Mouse (Mus musculus) CH12.LX (cell line): Measurements from ENCODE around the gene Hist1h2bm. TPM values are rescaled to one million over a fixed set of nuclear protein-coding genes. Genes with fewer than 3 reads are reported as not detected.
"Not testable (repeated sequence)": the region's sequence is repeated elsewhere in the genome, so short reads cannot be mapped to it uniquely, and the experiment has no call there.

Experiments used
- DNase-seq: peaks from one replicate; pipeline ENCODE4 v3.0.0-alpha.2; 2013; ENCODE audit errors: extremely low read depth
- H3K27ac ChIP-seq: 2 replicates; pipeline ENCODE4 v1.5.1; 2012; ENCODE audit warnings: low read depth, mild to moderate bottlenecking, control low read depth, moderate library complexity; ENCODE audit not compliant: insufficient read depth
- H3K27me3 ChIP-seq: replicated peaks from 2 replicates; pipeline ENCODE3; 2012; ENCODE audit warnings: inconsistent platforms
- H3K36me3 ChIP-seq, 2 experiments: replicated peaks in 1 of 2; 2 replicates each; pipeline versions ENCODE3 to v1.6.1; 2012; ENCODE audit warnings: inconsistent platforms in 1 of 2, low read length in 1 of 2, mild to moderate bottlenecking in 1 of 2, mixed read lengths in 1 of 2, moderate library complexity in 1 of 2; ENCODE audit not compliant: control insufficient read depth in 1 of 2, insufficient read depth in 1 of 2
- H3K4me1 ChIP-seq, 2 experiments: 2 replicates each; pipeline ENCODE4 v1.6.1; 2012; ENCODE audit warnings: inconsistent platforms in 1 of 2, moderate library complexity in 1 of 2; ENCODE audit not compliant: insufficient read depth in 2 of 2, control insufficient read depth in 1 of 2
- H3K4me2 ChIP-seq: 2 replicates; pipeline ENCODE4 v1.6.1; 2012; ENCODE audit warnings: low read depth, mild to moderate bottlenecking, control low read depth; ENCODE audit not compliant: poor library complexity, insufficient read depth, severe bottlenecking
- H3K4me3 ChIP-seq, 3 experiments: fragments of 150-350 bp in 1 of 3; sonication (generic) in 1 of 3; replicated peaks in 1 of 3; 2 replicates each; pipeline versions ENCODE3 to v1.5.1; 2011 to 2012; ENCODE audit warnings: low read depth in 2 of 3, low read length in 2 of 3, mild to moderate bottlenecking in 2 of 3, moderate library complexity in 2 of 3, control low read depth in 1 of 3, improper control_type of control experiment in 1 of 3, inconsistent platforms in 1 of 3, mixed read lengths in 1 of 3; ENCODE audit not compliant: poor library complexity in 1 of 3
- H3K79me2 ChIP-seq: replicated peaks from 2 replicates; pipeline ENCODE4 v1.6.1; 2012; ENCODE audit warnings: mild to moderate bottlenecking, moderate library complexity; ENCODE audit not compliant: control insufficient read depth, poor library complexity, insufficient read depth, severe bottlenecking; ENCODE audit errors: extremely low read depth
- H3K9ac ChIP-seq: 2 replicates; pipeline ENCODE4 v1.6.1; 2012; ENCODE audit warnings: low read depth, mild to moderate bottlenecking, control low read depth, moderate library complexity; ENCODE audit not compliant: insufficient read depth
- H3K9me3 ChIP-seq: replicated peaks from 2 replicates; pipeline ENCODE3; 2012; ENCODE audit warnings: low read length, inconsistent platforms, mixed read lengths
- CHD1 ChIP-seq: IDR thresholded peaks from 2 replicates; pipeline ENCODE4 v1.6.1; 2012; ENCODE audit warnings: low read depth, low read length, improper control_type of control experiment, inconsistent platforms
- CHD2 ChIP-seq: IDR thresholded peaks from 2 replicates; pipeline ENCODE4 v1.6.1; 2011; ENCODE audit warnings: low read length, improper control_type of control experiment
- E2F4 ChIP-seq: IDR thresholded peaks from 2 replicates; pipeline ENCODE4 v1.6.1; 2011; ENCODE audit warnings: low read depth, low read length, improper control_type of control experiment; ENCODE audit not compliant: insufficient replicate concordance
- HCFC1 ChIP-seq: IDR thresholded peaks from 2 replicates; pipeline ENCODE4 v1.6.1; 2012; ENCODE audit warnings: low read depth, mild to moderate bottlenecking, inconsistent platforms, low read length, improper control_type of control experiment
- JUND ChIP-seq: conservative IDR thresholded peaks from 2 replicates; pipeline ENCODE4 v1.6.1; 2011; ENCODE audit warnings: low read depth, low read length, improper control_type of control experiment
- MEF2A ChIP-seq: IDR thresholded peaks from 2 replicates; pipeline ENCODE4 v1.6.1; 2014; ENCODE audit warnings: low read depth, mild to moderate bottlenecking, inconsistent platforms, low read length, improper control_type of control experiment, borderline replicate concordance
- MXI1 ChIP-seq: IDR thresholded peaks from 2 replicates; pipeline ENCODE4 v1.6.1; 2011; ENCODE audit warnings: mild to moderate bottlenecking, low read depth, low read length, improper control_type of control experiment
- MYC ChIP-seq: IDR thresholded peaks from 2 replicates; pipeline ENCODE4 v1.6.1; 2011; ENCODE audit warnings: low read depth, mild to moderate bottlenecking, improper control_type of control experiment, low read length
- NELFE ChIP-seq: IDR thresholded peaks from 2 replicates; pipeline ENCODE4 v1.6.1; 2011; ENCODE audit warnings: low read depth, low read length, improper control_type of control experiment
- NRF1 ChIP-seq: IDR thresholded peaks from 2 replicates; pipeline ENCODE4 v1.6.1; 2014; ENCODE audit warnings: low read depth, mild to moderate bottlenecking, inconsistent platforms, low read length, improper control_type of control experiment, moderate library complexity
- POLR2A ChIP-seq: IDR thresholded peaks from 2 replicates; pipeline ENCODE4 v1.6.1; 2011; ENCODE audit warnings: low read depth, mild to moderate bottlenecking, improper control_type of control experiment, low read length
- POLR2AphosphoS2 ChIP-seq: IDR thresholded peaks from 2 replicates; pipeline ENCODE4 v1.6.1; 2011; ENCODE audit warnings: low read depth, low read length, improper control_type of control experiment
- RCOR1 ChIP-seq: conservative IDR thresholded peaks from 2 replicates; pipeline ENCODE4 v1.6.1; 2012; ENCODE audit warnings: low read depth, mild to moderate bottlenecking, inconsistent platforms, low read length, improper control_type of control experiment
- SIN3A ChIP-seq: IDR thresholded peaks from 2 replicates; pipeline ENCODE4 v1.6.1; 2012; ENCODE audit warnings: low read length, improper control_type of control experiment, inconsistent platforms
- TBP ChIP-seq: conservative IDR thresholded peaks from 2 replicates; pipeline ENCODE4 v1.6.1; 2011; ENCODE audit warnings: low read depth, low read length, improper control_type of control experiment
- TCF12 ChIP-seq: IDR thresholded peaks from 2 replicates; pipeline ENCODE4 v1.6.1; 2014; ENCODE audit warnings: low read depth, mild to moderate bottlenecking, inconsistent platforms, low read length, improper control_type of control experiment
- UBTF ChIP-seq: IDR thresholded peaks from 2 replicates; pipeline ENCODE4 v1.6.1; 2012; ENCODE audit warnings: low read depth, mild to moderate bottlenecking, inconsistent platforms, low read length, improper control_type of control experiment, moderate library complexity
- ZMIZ1 ChIP-seq: IDR thresholded peaks from 2 replicates; pipeline ENCODE4 v1.6.1; 2012; ENCODE audit warnings: low read depth, mild to moderate bottlenecking, inconsistent platforms, low read length, improper control_type of control experiment
- dilution Hi-C: fragments of 300-500 bp; cut with MboI; formaldehyde crosslinking; loops from 2 replicates; pipeline ENCODE4 v1.14.3; 2020; ENCODE audit warnings: low sequenced_read_pairs; ENCODE audit not compliant: extremely low pct_unique_long_range_greater_than_20kb, extremely low pct_ligation_motif_present
- in situ Hi-C: fragments of 300-500 bp; cut with MboI; formaldehyde crosslinking; loops from 3 replicates; pipeline ENCODE4 v1.14.3; 2019; ENCODE audit warnings: low sequenced_read_pairs, low pct_ligation_motif_present, low pct_unique_long_range_greater_than_20kb, mixed read lengths
- polyA plus RNA-seq: library from polyadenylated mRNA; unstranded; fragments of >175 nt; gene quantifications from 2 replicates; pipeline ENCODE4 v1.2.1, GENCODE M21; 2012; ENCODE audit warnings: low read depth; ENCODE audit not compliant: insufficient read length
- total RNA-seq, 2 experiments: library from RNA; depleted of rRNA; stranded (reverse); fragments of 300-350 nt in 1 of 2; fragments of >200 nt in 1 of 2; gene quantifications; 2 replicates each; pipeline ENCODE4 v1.2.3; 2012 to 2014

Gene Hist1h2bm
- total and polyA plus RNA-seq, 3 experiments, result 0.87 to 1,804 (median 36.0) TPM

- peak; percentile 97 for DNase-seq
- dilution Hi-C loops, in situ Hi-C loops, H3K9me3 ChIP-seq, H3K27me3 ChIP-seq, H3K79me2 ChIP-seq, H3K36me3 ChIP-seq: not testable (repeated sequence)
- peak within 1 kb of the TSS; percentile 92 for H3K9ac ChIP-seq
- H3K4me2 ChIP-seq, result peak within 1 kb of the TSS; percentile 82
- peak within 1 kb of the TSS; percentile 17 to 38 (median 36) for H3K4me3 ChIP-seq
- peak within 1 kb of the TSS; percentile 98 for H3K27ac ChIP-seq
- peaks cover 0 to 26% of the 10 kb centered on the region in 2 experiments; a peak in 2 of 4 replicates for H3K4me1 ChIP-seq
- TF ChIP-seq CHD2 (peak; percentile 96), POLR2A (peak; percentile 70; the same call in 1 of the 2 replicates), HCFC1 (peak; percentile 57), RCOR1 (peak; percentile 74; the same call in 1 of the 2 replicates), TBP (peak; percentile 99), TCF12 (peak; percentile 98), POLR2AphosphoS2 (peak; percentile 5; the same call in 1 of the 2 replicates), NRF1 (peak; percentile 39), E2F4 (peak; percentile 71; the same call in 1 of the 2 replicates), MEF2A (peak; percentile 58; the same call in 1 of the 2 replicates), ZMIZ1 (peak; percentile 76), JUND (peak; percentile 50; the same call in 1 of the 2 replicates), MXI1 (peak; percentile 70), MYC (peak; percentile 39), NELFE (peak; percentile 77), SIN3A (peak; percentile 68), UBTF (peak; percentile 51; the same call in 1 of the 2 replicates)
Observed at GRCm38 (mm10) chr13:21753524-21754285, 31.9 kb downstream of the Hist1h2bm start, which contains the start of the genes Hist1h2ak and Hist1h2bn. Hist1h2ak (minus strand) TSS chr13:21753827. Hist1h2bn (plus strand) TSS chr13:21754123.

GRCm38 (mm10) chr13:21754294-21755001 is 32.6 kb downstream of the Hist1h2bm start:
- dilution Hi-C loops, H3K79me2 ChIP-seq: not testable (repeated sequence)
- H3K4me3 ChIP-seq, result peak overlapping the region; percentile 17 to 38 (median 36)

More at GRCm38 (mm10) chr13:21754294-21755001, 32.6 kb downstream of the Hist1h2bm start:
- TF ChIP-seq ZMIZ1 (peak; percentile 96), CHD1 (peak; percentile 48; the same call in 1 of the 2 replicates), UBTF (peak; percentile 49; the same call in 1 of the 2 replicates), POLR2A (peak; percentile 87), SIN3A (peak; percentile 89), TBP (0 out of 2 replicates have a peak, but pooled peaks have one; percentile 35), E2F4 (peak; percentile 96), NRF1 (peak; percentile 35; the same call in 1 of the 2 replicates), CHD2 (peak; percentile 54), NELFE (peak; percentile 73; the same call in 1 of the 2 replicates), POLR2AphosphoS2 (peak; percentile 99)
- H3K27me3 ChIP-seq, H3K9me3 ChIP-seq, H3K36me3 ChIP-seq, in situ Hi-C loops: not testable (repeated sequence)
- Histone ChIP-seq H3K27ac (peak overlapping the region; percentile 75), H3K4me2 (peak overlapping the region; percentile 32; the same call in 1 of the 2 replicates), H3K4me1 (peaks cover 0 to 26% of the 10 kb centered on the region in 2 experiments; a peak in 2 of 4 replicates), H3K9ac (peak overlapping the region; percentile 82)
- DNase-seq, result peak; percentile 65
